Mouse (Mus musculus): ENCODE measurements at regions not wholly inside any gene's neighbourhood (a gene's known extent, or its start where the extent isn't known, plus 50 kb on each side); places are given as distances from the start of the nearest gene placed in this dataset.

- Histone ChIP-seq H3K27ac (ENCODE audit: low read depth, low read length) (no peak overlapping the region), H3K27me3 (ENCODE audit: control insufficient read depth, insufficient read depth, low read length) (no peaks in the 10 kb centered on the region), H3K36me3 (ENCODE audit: control insufficient read depth, insufficient read depth, low read length) (no peaks in the 10 kb centered on the region), H3K9ac (ENCODE audit: low read length) (no peak overlapping the region), H3K9me3 (ENCODE audit: control insufficient read depth, low read length) (no peaks in the 10 kb centered on the region), H3K4me3 (ENCODE audit: low read depth, low read length) (no peak overlapping the region), H3K4me1 (ENCODE audit: control insufficient read depth, insufficient read depth, low read length) (no peaks in the 10 kb centered on the region), H3K4me2 (ENCODE audit: low read depth) (no peak overlapping the region)
- DNase-seq (ENCODE audit: low spot score) (no peak), ATAC-seq (ENCODE audit: insufficient read depth, low FRiP score, low TSS enrichment) (no peak)
Measured at GRCm38 (mm10) chr5:54741440-54741839, 743.1 kb downstream of the Stim2 start.

- H3K36me3 ChIP-seq (ENCODE audit: control insufficient read depth, insufficient read depth, low read length) = no peaks in the 10 kb centered on the region
- no peak overlapping the region for H3K9ac ChIP-seq (ENCODE audit: low read length)
- DNase-seq (ENCODE audit: low spot score) = no peak
- 69% methylated on average over 2 of the region's 2 CpGs for WGBS
- no peak overlapping the region for H3K4me3 ChIP-seq (ENCODE audit: low read depth, low read length)
- H3K4me1 ChIP-seq (ENCODE audit: control insufficient read depth, insufficient read depth, low read length) = no peaks in the 10 kb centered on the region
- no peak overlapping the region for H3K27ac ChIP-seq (ENCODE audit: low read depth, low read length)
- ATAC-seq (ENCODE audit: insufficient read depth, low FRiP score, low TSS enrichment) = no peak
- H3K27me3 ChIP-seq (ENCODE audit: control insufficient read depth, insufficient read depth, low read length) = no peaks in the 10 kb centered on the region
- H3K4me2 ChIP-seq (ENCODE audit: low read depth) = no peak overlapping the region
- H3K9me3 ChIP-seq (ENCODE audit: control insufficient read depth, low read length) = no peaks in the 10 kb centered on the region
Measured at GRCm38 (mm10) chr5:54746973-54747372, 748.7 kb downstream of the Stim2 start.

DNA sequence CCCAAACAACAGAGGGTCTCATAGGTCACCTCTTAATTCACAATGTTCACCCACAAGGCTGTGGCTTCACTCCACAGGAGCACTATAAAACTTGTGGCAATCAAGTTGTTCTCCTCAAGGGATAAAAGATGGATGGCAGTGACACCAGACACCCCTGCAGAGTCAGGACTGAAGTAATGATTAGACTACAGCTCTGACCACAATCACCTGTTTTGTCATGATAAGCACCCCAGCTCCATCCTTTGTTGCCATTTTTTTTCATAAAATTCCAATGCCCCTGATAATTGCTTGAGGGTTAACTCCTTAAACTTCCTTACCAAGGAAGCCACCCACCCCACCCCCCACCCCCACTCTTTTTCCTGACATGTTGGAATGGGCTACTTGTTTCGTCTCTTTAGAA, 755.1 kb downstream of the Stim2 start:
- Histone ChIP-seq H3K9ac (ENCODE audit: low read length) (no peak overlapping the region), H3K36me3 (ENCODE audit: control insufficient read depth, insufficient read depth, low read length) (no peaks in the 10 kb centered on the region), H3K4me2 (ENCODE audit: low read depth) (no peak overlapping the region), H3K4me3 (ENCODE audit: low read depth, low read length) (no peak overlapping the region), H3K4me1 (ENCODE audit: control insufficient read depth, insufficient read depth, low read length) (no peaks in the 10 kb centered on the region), H3K27ac (ENCODE audit: low read depth, low read length) (no peak overlapping the region), H3K9me3 (ENCODE audit: control insufficient read depth, low read length) (no peaks in the 10 kb centered on the region), H3K27me3 (ENCODE audit: control insufficient read depth, insufficient read depth, low read length) (no peaks in the 10 kb centered on the region)
- ATAC-seq (ENCODE audit: insufficient read depth, low FRiP score, low TSS enrichment) (no peak), DNase-seq (ENCODE audit: low spot score) (no peak)
- WGBS = 29% methylated on average over 1 of the region's 1 CpGs

DNA sequence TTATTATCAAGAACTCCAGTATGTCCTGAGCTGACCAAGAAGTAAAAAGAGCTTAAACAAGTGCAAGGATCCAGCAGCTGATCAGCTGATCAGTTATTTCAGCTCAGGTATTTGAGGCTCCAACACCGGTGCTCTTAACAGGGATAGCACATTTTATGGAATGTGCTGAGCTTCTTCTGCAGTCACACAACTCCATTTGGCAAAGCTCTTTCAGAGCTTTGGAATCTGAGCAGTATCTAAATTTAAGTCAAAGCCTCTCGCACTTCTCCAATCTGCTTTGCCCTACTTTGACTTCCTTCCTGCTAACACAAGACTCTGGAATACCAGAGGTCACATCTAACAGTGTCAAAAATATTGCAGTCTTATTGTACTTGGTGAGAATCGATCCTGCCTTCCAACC, 761.4 kb downstream of the Stim2 start:
- Histone ChIP-seq H3K9me3 (ENCODE audit: control insufficient read depth, low read length) (no peaks in the 10 kb centered on the region), H3K4me3 (ENCODE audit: low read depth, low read length) (no peak overlapping the region), H3K9ac (ENCODE audit: low read length) (no peak overlapping the region), H3K4me2 (ENCODE audit: low read depth) (no peak overlapping the region), H3K27ac (ENCODE audit: low read depth, low read length) (no peak overlapping the region), H3K36me3 (ENCODE audit: control insufficient read depth, insufficient read depth, low read length) (no peaks in the 10 kb centered on the region), H3K27me3 (ENCODE audit: control insufficient read depth, insufficient read depth, low read length) (no peaks in the 10 kb centered on the region), H3K4me1 (ENCODE audit: control insufficient read depth, insufficient read depth, low read length) (no peaks in the 10 kb centered on the region)
- 91% methylated on average over 3 of the region's 3 CpGs for WGBS
- no peak for ATAC-seq (ENCODE audit: insufficient read depth, low FRiP score, low TSS enrichment)
- no peak for DNase-seq (ENCODE audit: low spot score)

DNA sequence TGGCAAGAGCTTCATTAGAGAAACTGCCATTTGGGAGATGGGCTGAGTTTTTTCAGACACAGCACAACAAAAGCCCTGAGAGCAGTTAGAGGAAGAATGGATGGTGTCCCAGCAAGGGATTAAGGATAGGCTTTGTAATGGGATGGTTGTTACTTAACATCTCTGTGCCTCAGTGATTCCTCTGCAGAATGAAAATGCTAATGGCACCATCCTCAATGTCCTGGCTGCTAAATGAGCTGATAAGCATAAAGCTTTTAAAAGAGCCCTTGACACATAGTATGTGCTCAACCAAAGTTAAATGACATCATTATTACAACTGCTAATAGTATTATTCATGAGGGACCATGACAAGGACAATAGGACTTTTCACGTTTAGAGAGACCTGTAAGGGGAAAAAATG, 764.7 kb downstream of the Stim2 start:
- 28% methylated on average over 1 of the region's 1 CpGs for WGBS
- H3K4me3 ChIP-seq (ENCODE audit: low read depth, low read length) = no peak overlapping the region
- H3K4me1 ChIP-seq (ENCODE audit: control insufficient read depth, insufficient read depth, low read length) = no peaks in the 10 kb centered on the region
- H3K27me3 ChIP-seq (ENCODE audit: control insufficient read depth, insufficient read depth, low read length) = no peaks in the 10 kb centered on the region
- H3K9me3 ChIP-seq (ENCODE audit: control insufficient read depth, low read length) = no peaks in the 10 kb centered on the region
- DNase-seq (ENCODE audit: low spot score) (no peak), ATAC-seq (ENCODE audit: insufficient read depth, low FRiP score, low TSS enrichment) (no peak)
- H3K27ac ChIP-seq (ENCODE audit: low read depth, low read length) = no peak overlapping the region
- H3K36me3 ChIP-seq (ENCODE audit: control insufficient read depth, insufficient read depth, low read length) = no peaks in the 10 kb centered on the region
- H3K4me2 ChIP-seq (ENCODE audit: low read depth) = no peak overlapping the region
- H3K9ac ChIP-seq (ENCODE audit: low read length) = no peak overlapping the region

- H3K27me3 ChIP-seq (ENCODE audit: control insufficient read depth, insufficient read depth, low read length) = no peaks in the 10 kb centered on the region
- H3K4me3 ChIP-seq (ENCODE audit: low read depth, low read length) = no peak overlapping the region
- H3K36me3 ChIP-seq (ENCODE audit: control insufficient read depth, insufficient read depth, low read length) = no peaks in the 10 kb centered on the region
- no peak overlapping the region for H3K9ac ChIP-seq (ENCODE audit: low read length)
- no peak overlapping the region for H3K27ac ChIP-seq (ENCODE audit: low read depth, low read length)
- 45% methylated on average over 6 of the region's 6 CpGs for WGBS
- peak; percentile 88 for ATAC-seq (ENCODE audit: insufficient read depth, low FRiP score, low TSS enrichment)
- H3K4me1 ChIP-seq (ENCODE audit: control insufficient read depth, insufficient read depth, low read length) = no peaks in the 10 kb centered on the region
- H3K4me2 ChIP-seq (ENCODE audit: low read depth) = no peak overlapping the region
- H3K9me3 ChIP-seq (ENCODE audit: control insufficient read depth, low read length) = no peaks in the 10 kb centered on the region
- DNase-seq (ENCODE audit: low spot score) = peak; percentile 62
Measured at GRCm38 (mm10) chr5:54796953-54797450, 798.7 kb downstream of the Stim2 start.

DNA sequence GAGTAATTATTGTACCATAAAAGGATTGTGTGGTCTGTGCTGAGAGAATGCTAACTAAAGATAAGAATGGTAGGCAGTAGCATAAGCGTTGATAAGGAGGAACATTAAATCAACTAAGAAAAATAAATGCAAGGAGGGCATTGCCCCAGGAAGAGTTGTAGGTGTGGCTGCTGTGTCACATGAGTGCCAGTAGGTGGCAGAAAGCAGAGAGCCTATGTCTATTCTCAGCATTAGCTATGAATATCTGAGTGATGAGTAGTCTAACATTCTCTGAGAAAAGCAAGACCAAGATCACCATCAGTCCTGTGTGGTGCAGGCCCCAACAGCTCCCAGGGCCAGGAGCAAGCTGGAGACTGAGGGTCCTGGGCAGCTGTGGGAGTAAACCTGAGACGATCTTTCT, 828.8 kb downstream of the Stim2 start:
- no peak overlapping the region for H3K4me2 ChIP-seq (ENCODE audit: low read depth)
- no peak overlapping the region for H3K27ac ChIP-seq (ENCODE audit: low read depth, low read length)
- H3K9me3 ChIP-seq (ENCODE audit: control insufficient read depth, low read length) = no peaks in the 10 kb centered on the region
- H3K36me3 ChIP-seq (ENCODE audit: control insufficient read depth, insufficient read depth, low read length) = no peaks in the 10 kb centered on the region
- H3K4me1 ChIP-seq (ENCODE audit: control insufficient read depth, insufficient read depth, low read length) = no peaks in the 10 kb centered on the region
- no peak for DNase-seq (ENCODE audit: low spot score)
- no peak overlapping the region for H3K4me3 ChIP-seq (ENCODE audit: low read depth, low read length)
- no peak overlapping the region for H3K9ac ChIP-seq (ENCODE audit: low read length)
- no peaks in the 10 kb centered on the region for H3K27me3 ChIP-seq (ENCODE audit: control insufficient read depth, insufficient read depth, low read length)
- ATAC-seq (ENCODE audit: insufficient read depth, low FRiP score, low TSS enrichment) = no peak
- 89% methylated on average over 2 of the region's 2 CpGs for WGBS
